Mouse (Mus musculus): ENCODE data around the gene Gm4846. TPM values are rescaled to one million over a fixed set of nuclear protein-coding genes. Genes with fewer than 3 reads are reported as not detected.
"Not testable (repeated sequence)": the region's sequence is repeated elsewhere in the genome, so short reads cannot be mapped to it uniquely, and the experiment has no call there.

Gm4846 gene
- total and polyA plus RNA-seq, 3 experiments, result not detected

DNA sequence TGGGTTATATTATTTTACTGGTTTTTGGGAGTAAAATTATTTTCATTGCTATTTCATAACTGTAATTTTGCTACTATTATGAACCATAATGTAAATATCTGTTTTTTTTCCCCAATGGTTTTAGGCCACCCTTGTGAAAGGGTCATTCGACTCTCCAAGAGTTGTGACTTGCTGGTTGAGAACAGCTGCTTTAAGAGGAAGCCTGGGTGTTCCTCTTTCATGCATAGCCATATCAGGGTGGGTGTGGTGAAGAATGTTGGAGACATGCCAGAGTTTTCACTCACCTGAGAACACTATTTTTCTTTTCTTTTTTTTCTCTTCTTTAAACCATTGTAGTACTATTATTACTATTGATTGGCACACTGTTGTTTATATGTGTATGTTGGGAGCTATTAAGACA is 19.2 kb upstream of the Gm4846 start:
- no peak overlapping the region for H3K4me2 ChIP-seq (ENCODE audit: insufficient read depth, low read depth, poor library complexity, severe bottlenecking)
- no peak overlapping the region for H3K9ac ChIP-seq (ENCODE audit: insufficient read depth, low read depth)
- no peak for TF ChIP-seq ELF1 (IDR thresholded peaks at IDR 0.05; ENCODE audit: low read depth, low read length)
- no peak for TF ChIP-seq BHLHE40 (IDR thresholded peaks at IDR 0.05; ENCODE audit: low read depth, low read length)
- no peak for TF ChIP-seq NELFE (IDR thresholded peaks at IDR 0.05; ENCODE audit: low read depth, low read length)
- TF ChIP-seq ZMIZ1 (IDR thresholded peaks at IDR 0.05; ENCODE audit: low read depth, low read length), result no peak
- TF ChIP-seq CTCF (conservative IDR thresholded peaks at IDR 0.05 in 1 of 2, IDR thresholded peaks at IDR 0.05 in 1 of 2; ENCODE audit: low read depth in 2 of 2, low read length in 2 of 2), result no peak
- no peak for TF ChIP-seq CHD2 (IDR thresholded peaks at IDR 0.05; ENCODE audit: low read length)
- TF ChIP-seq PAX5 (IDR thresholded peaks at IDR 0.05; ENCODE audit: low read length), result no peak
- TF ChIP-seq ZKSCAN1 (IDR thresholded peaks at IDR 0.05; ENCODE audit: borderline replicate concordance, low read depth, low read length), result no peak
- no peak for TF ChIP-seq ZNF384 (IDR thresholded peaks at IDR 0.05; ENCODE audit: low read depth, low read length)
- TF ChIP-seq RAD21 (IDR thresholded peaks at IDR 0.05; ENCODE audit: low read depth, low read length), result no peak
- no peak for TF ChIP-seq GABPA (IDR thresholded peaks at IDR 0.05; ENCODE audit: insufficient replicate concordance, low read depth, low read length)
- no peak for TF ChIP-seq USF1 (IDR thresholded peaks at IDR 0.05; ENCODE audit: low read depth, low read length)
- TF ChIP-seq POLR2A (IDR thresholded peaks at IDR 0.05; ENCODE audit: low read depth, low read length), result no peak
- TF ChIP-seq MXI1 (IDR thresholded peaks at IDR 0.05; ENCODE audit: low read depth, low read length), result no peak
- no peak for TF ChIP-seq RCOR1 (conservative IDR thresholded peaks at IDR 0.05; ENCODE audit: low read depth, low read length)
- no peak for TF ChIP-seq POLR2AphosphoS2 (IDR thresholded peaks at IDR 0.05; ENCODE audit: low read depth, low read length)
- no peak for TF ChIP-seq MEF2A (IDR thresholded peaks at IDR 0.05; ENCODE audit: borderline replicate concordance, low read depth, low read length)
- no peak for TF ChIP-seq KAT2A (IDR thresholded peaks at IDR 0.05; ENCODE audit: insufficient replicate concordance, low read length)
- no peak for TF ChIP-seq NRF1 (IDR thresholded peaks at IDR 0.05; ENCODE audit: low read depth, low read length)
- in situ Hi-C loops (cut with MboI; ENCODE audit: low pct_ligation_motif_present, low pct_unique_long_range_greater_than_20kb, low sequenced_read_pairs), result no loop called here
- H3K27ac ChIP-seq (ENCODE audit: insufficient read depth, low read depth), result no peak overlapping the region
- no peak for DNase-seq (ENCODE audit: extremely low read depth)
- no peaks in the 10 kb centered on the region for H3K4me1 ChIP-seq (ENCODE audit: control insufficient read depth in 1 of 2, insufficient read depth in 2 of 2)
- no peaks in the 10 kb centered on the region for H3K9me3 ChIP-seq (replicated peaks; ENCODE audit: low read length)
- dilution Hi-C loops (cut with MboI; ENCODE audit: extremely low pct_ligation_motif_present, extremely low pct_unique_long_range_greater_than_20kb, low sequenced_read_pairs), result no loop called here
- H3K4me3 ChIP-seq (replicated peaks in 1 of 3; ENCODE audit: low read depth in 2 of 3, low read length in 2 of 3, poor library complexity in 1 of 3), result no peak overlapping the region
- H3K79me2 ChIP-seq (replicated peaks; ENCODE audit: control insufficient read depth, extremely low read depth, insufficient read depth, poor library complexity, severe bottlenecking), result no peaks in the 10 kb centered on the region
- no peaks in the 10 kb centered on the region for H3K27me3 ChIP-seq (replicated peaks)
- H3K36me3 ChIP-seq (replicated peaks in 1 of 2; ENCODE audit: control insufficient read depth in 1 of 2, insufficient read depth in 1 of 2, low read length in 1 of 2), result no peaks in the 10 kb centered on the region

DNA sequence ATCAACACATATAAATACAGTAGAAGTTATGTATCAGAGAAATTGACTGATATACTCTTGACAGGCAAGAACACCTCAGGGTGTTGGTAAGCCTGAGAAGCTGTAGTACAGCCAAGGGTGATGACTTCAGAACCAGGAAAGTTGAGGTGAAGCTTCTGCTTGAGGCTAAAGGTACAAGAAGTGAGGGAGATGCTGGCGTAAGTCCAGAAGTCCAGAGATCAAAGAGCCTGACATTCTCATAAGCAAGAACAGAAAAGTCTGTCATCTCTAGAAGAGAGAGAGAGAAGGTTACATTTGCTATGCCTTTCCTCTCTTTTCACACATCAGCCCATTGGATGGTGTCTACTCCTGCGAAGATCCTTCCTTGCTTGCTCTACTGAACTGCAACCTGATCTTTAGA is 6.8 kb upstream of the Gm4846 start:
- dilution Hi-C loops (cut with MboI; ENCODE audit: extremely low pct_ligation_motif_present, extremely low pct_unique_long_range_greater_than_20kb, low sequenced_read_pairs); in situ Hi-C loops (cut with MboI; ENCODE audit: low pct_ligation_motif_present, low pct_unique_long_range_greater_than_20kb, low sequenced_read_pairs); DNase-seq (ENCODE audit: extremely low read depth); H3K9me3 ChIP-seq (replicated peaks; ENCODE audit: low read length); H3K36me3 ChIP-seq (replicated peaks in 1 of 2; ENCODE audit: control insufficient read depth in 1 of 2, insufficient read depth in 1 of 2, low read length in 1 of 2); H3K27me3 ChIP-seq (replicated peaks); H3K4me3 ChIP-seq (replicated peaks in 1 of 3; ENCODE audit: low read depth in 2 of 3, low read length in 2 of 3, poor library complexity in 1 of 3); H3K4me1 ChIP-seq (ENCODE audit: control insufficient read depth in 1 of 2, insufficient read depth in 2 of 2); H3K9ac ChIP-seq (ENCODE audit: insufficient read depth, low read depth); H3K27ac ChIP-seq (ENCODE audit: insufficient read depth, low read depth); H3K4me2 ChIP-seq (ENCODE audit: insufficient read depth, low read depth, poor library complexity, severe bottlenecking); H3K79me2 ChIP-seq (replicated peaks; ENCODE audit: control insufficient read depth, extremely low read depth, insufficient read depth, poor library complexity, severe bottlenecking): not testable (repeated sequence)
